ENCODE assay signal across 16 mouse cellular contexts in genomic region chr3:138185290-138185689, GRCm38 (mm10). TPM values are rescaled to one million over a fixed set of nuclear protein-coding genes. Genes with fewer than 3 reads are reported as not detected.
DNase-seq lines count a peak whose midpoint lies in the region; ATAC-seq and TF ChIP-seq lines count a peak whose summit lies in the region.
"Had no signal": no experiment of that assay in that cellular context is flagged by ENCODE, and none has a peak within 500 bp of the region (broad histone marks: within the 10 kb centered on the region; RNA-seq: fewer than 3 reads in every experiment).

No protein-coding gene starts in this region.

- peak; percentile 31; the same call in 1 of the 2 replicates for ATAC-seq in lung, embryonic 16.5 days (ENCODE audit: low read depth)
- ATAC-seq: forebrain, postnatal 0 days had no signal

- DNase-seq in heart, postnatal 4 days, result peak; percentile 30
- DNase-seq in heart, postnatal 25 days (ENCODE audit: low spot score), result no peak
- peak; percentile 12 for DNase-seq in MN1 (ENCODE audit: low spot score)
- no peak for DNase-seq in layer of hippocampus, adult 11-12 months (ENCODE audit: low spot score)
- no peak for DNase-seq in forebrain, embryonic 10.5 days (ENCODE audit: extremely low spot score, low spot score)
- DNase-seq: cerebellum, adult 9-11 months; forebrain, postnatal 0 days; retina, postnatal 1 day had no signal

- TF ChIP-seq CTCF in C2C12 (IDR thresholded peaks at IDR 0.05; ENCODE audit: control insufficient read depth, insufficient read depth, insufficient read length), result no peak

- H3ac ChIP-seq in C2C12 (ENCODE audit: control insufficient read depth, insufficient read length, low read depth), result no peak overlapping the region

- H3K27ac ChIP-seq in lung, embryonic 16.5 days (ENCODE audit: low read length), result no peak overlapping the region
- H3K27ac ChIP-seq in forebrain, embryonic 10.5 days, result no peak overlapping the region
- H3K27ac ChIP-seq: liver, embryonic 15.5 days; midbrain, embryonic 12.5 days had no signal

- no peaks in the 10 kb centered on the region for H3K36me3 ChIP-seq in C2C12 (ENCODE audit: control insufficient read depth, insufficient read depth)
- no peaks in the 10 kb centered on the region for H3K36me3 ChIP-seq in lung, embryonic 16.5 days (ENCODE audit: control insufficient read depth, insufficient read depth, low read length)
- H3K36me3 ChIP-seq in forebrain, embryonic 10.5 days (replicated peaks), result no peaks in the 10 kb centered on the region
- H3K36me3 ChIP-seq: hindbrain, embryonic 12.5 days; liver, embryonic 15.5 days; midbrain, embryonic 12.5 days had no signal

- intact Hi-C loops in heart, postnatal 25 days (cut with DNase I), result no loop called here

- H3K4me2 ChIP-seq in lung, embryonic 16.5 days (ENCODE audit: low read depth, low read length), result no peak overlapping the region
- H3K4me2 ChIP-seq: hindbrain, embryonic 12.5 days; liver, embryonic 15.5 days; midbrain, embryonic 12.5 days had no signal

- peaks cover 5% of the 10 kb centered on the region; the same call in 1 of the 2 replicates for H3K4me1 ChIP-seq in lung, embryonic 16.5 days (replicated peaks; ENCODE audit: control insufficient read depth, insufficient read depth, low read length)
- H3K4me1 ChIP-seq in forebrain, embryonic 10.5 days, result no peaks in the 10 kb centered on the region; the same call in 1 of the 2 replicates
- H3K4me1 ChIP-seq: liver, embryonic 15.5 days had no signal

- H3K79me2 ChIP-seq in C2C12 (ENCODE audit: control insufficient read depth, insufficient read depth), result no peaks in the 10 kb centered on the region

- no peak overlapping the region for H3K4me3 ChIP-seq in C2C12 (ENCODE audit: insufficient read depth, poor library complexity, severe bottlenecking)
- no peak overlapping the region for H3K4me3 ChIP-seq in lung, embryonic 16.5 days (ENCODE audit: low read length)
- no peak overlapping the region for H3K4me3 ChIP-seq in forebrain, embryonic 10.5 days
- H3K4me3 ChIP-seq: hindbrain, embryonic 12.5 days; liver, embryonic 15.5 days; midbrain, embryonic 12.5 days had no signal

- no peak overlapping the region for H3K9ac ChIP-seq in lung, embryonic 16.5 days (ENCODE audit: low read length)
- H3K9ac ChIP-seq: forebrain, postnatal 0 days; hindbrain, embryonic 12.5 days; liver, embryonic 15.5 days; midbrain, embryonic 12.5 days had no signal

- 22% methylated on average over 4 of the region's 4 CpGs for WGBS in lung, embryonic 16.5 days
- 81% methylated on average over 4 of the region's 4 CpGs for WGBS in forebrain, embryonic 10.5 days

- H3K27me3 ChIP-seq in C2C12 (ENCODE audit: control insufficient read depth, insufficient read depth, insufficient read length), result no peaks in the 10 kb centered on the region
- H3K27me3 ChIP-seq in lung, embryonic 16.5 days (ENCODE audit: control insufficient read depth, insufficient read depth, low read depth, low read length), result no peaks in the 10 kb centered on the region
- no peaks in the 10 kb centered on the region for H3K27me3 ChIP-seq in forebrain, embryonic 10.5 days (ENCODE audit: poor library complexity, severe bottlenecking)
- H3K27me3 ChIP-seq: hindbrain, embryonic 12.5 days; liver, embryonic 15.5 days; midbrain, embryonic 12.5 days had no signal

- H3K79me3 ChIP-seq in C2C12 (ENCODE audit: low read depth), result no peaks in the 10 kb centered on the region

- H3K9me3 ChIP-seq in lung, embryonic 16.5 days (ENCODE audit: control insufficient read depth, low read length), result no peaks in the 10 kb centered on the region
- H3K9me3 ChIP-seq in forebrain, embryonic 10.5 days, result no peaks in the 10 kb centered on the region
- H3K9me3 ChIP-seq: hindbrain, embryonic 12.5 days; liver, embryonic 15.5 days; midbrain, embryonic 12.5 days had no signal

TF ChIP-seq in C2C12, 6 proteins besides CTCF, POLR2A, EP300 and RAD21:
- TF ChIP-seq MYOD1 (IDR thresholded peaks at IDR 0.05; ENCODE audit: control insufficient read depth, insufficient read length, low read depth), result no peak
- peak; percentile 54 for TF ChIP-seq USF1 (IDR thresholded peaks at IDR 0.05; ENCODE audit: low read depth)

RNA-seq across cellular contexts. Expression of gene 4930579F01Rik, which starts 8.3 kb away (rescaled TPM):
- not detected for total RNA-seq in heart, postnatal 4 days (2021)
- total RNA-seq in heart, postnatal 25 days (2021), result not detected
- polyA plus RNA-seq in C2C12 (2012; fragmentation: generic; extraction: Trizol), result not detected
- 0.15 TPM in 1 of 2 replicates, not detected in the other for polyA plus RNA-seq in lung, embryonic 16.5 days (2015; fragmentation: Nextera tagmentation; extraction: Ambion mirVana)
- not detected in 2 replicates for polyA plus RNA-seq in forebrain, embryonic 10.5 days (2016; fragmentation: Nextera tagmentation; extraction: Ambion mirVana)
- total RNA-seq: forebrain, postnatal 0 days; granulocyte monocyte progenitor cell, adult 5-6 weeks; layer of hippocampus, adult 8-10 months; left cerebral cortex, postnatal 36 days had no signal
- polyA plus RNA-seq: forebrain, postnatal 0 days; hindbrain, embryonic 12.5 days; liver, embryonic 15.5 days; midbrain, embryonic 12.5 days had no signal

RNA-seq across cellular contexts. Expression of gene Adh7, which starts 32.3 kb away (rescaled TPM):
- not detected for total RNA-seq in heart, postnatal 4 days (2021)
- total RNA-seq in heart, postnatal 25 days (2021), result under 1 TPM; 0.08 to 0.14 TPM
- 4.9 TPM for polyA plus RNA-seq in C2C12 (2012; fragmentation: generic; extraction: Trizol)
- 0.50 and 1.5 TPM in 2 replicates for polyA plus RNA-seq in lung, embryonic 16.5 days (2015; fragmentation: Nextera tagmentation; extraction: Ambion mirVana)
- polyA plus RNA-seq in forebrain, embryonic 10.5 days (2016; fragmentation: Nextera tagmentation; extraction: Ambion mirVana), result not detected in 2 replicates
- total RNA-seq: granulocyte monocyte progenitor cell, adult 5-6 weeks had no signal

RNA-seq across cellular contexts. Expression of gene Mttp, which starts 40.5 kb away (rescaled TPM):
- 1 to 10 TPM; 8.9 to 9.9 TPM for total RNA-seq in heart, postnatal 4 days (2021)
- 1 to 10 TPM; 4.8 to 5.9 TPM for total RNA-seq in heart, postnatal 25 days (2021)
- 1.2 TPM for polyA plus RNA-seq in C2C12 (2012; fragmentation: generic; extraction: Trizol)
- 8.6 and 9.1 TPM in 2 replicates for polyA plus RNA-seq in lung, embryonic 16.5 days (2015; fragmentation: Nextera tagmentation; extraction: Ambion mirVana)
- 11.1 and 11.4 TPM in 2 replicates for polyA plus RNA-seq in forebrain, embryonic 10.5 days (2016; fragmentation: Nextera tagmentation; extraction: Ambion mirVana)

RNA-seq across cellular contexts. Expression of gene Trmt10a, which starts 42.0 kb away (rescaled TPM):
- total RNA-seq in heart, postnatal 4 days (2021), result 1 to 10 TPM; 4.4 to 6.1 TPM
- 1 to 10 TPM; 2.3 to 2.5 TPM for total RNA-seq in heart, postnatal 25 days (2021)
- polyA plus RNA-seq in C2C12 (2012; fragmentation: generic; extraction: Trizol), result 6.8 TPM
- 9.9 and 11.4 TPM in 2 replicates for polyA plus RNA-seq in lung, embryonic 16.5 days (2015; fragmentation: Nextera tagmentation; extraction: Ambion mirVana)
- 19.7 and 20.1 TPM in 2 replicates for polyA plus RNA-seq in forebrain, embryonic 10.5 days (2016; fragmentation: Nextera tagmentation; extraction: Ambion mirVana)

Comparison
In these comparisons a context has a peak if more than half of its experiments do, and no peak if none do; other contexts are left out.
1. DNase-seq: peak in heart, postnatal 4 days (single experiment) and MN1 (single experiment); none in heart, postnatal 25 days (single experiment), layer of hippocampus, adult 11-12 months (single experiment) and forebrain, embryonic 10.5 days (single experiment).